Comparison of ENCODE assay signal across 28 mouse cellular contexts in genomic region chr2:60658992-60659391, GRCm38 (mm10).
DNase-seq lines count a peak whose midpoint lies in the region; ATAC-seq and TF ChIP-seq lines count a peak whose summit lies in the region.
"Had no signal": no experiment of that assay in that cellular context is flagged by ENCODE, and none has a peak within 500 bp of the region (broad histone marks: within the 10 kb centered on the region; RNA-seq: fewer than 3 reads in every experiment).

No protein-coding gene starts in this region.

- no peaks in the 10 kb centered on the region for H3K27me3 ChIP-seq in kidney, postnatal 0 days (ENCODE audit: insufficient read depth, low read length)
- H3K27me3 ChIP-seq in lung, embryonic 14.5 days (ENCODE audit: insufficient read depth, low read length) = no peaks in the 10 kb centered on the region
- no peaks in the 10 kb centered on the region for H3K27me3 ChIP-seq in hindbrain, embryonic 13.5 days
- H3K27me3 ChIP-seq: embryonic facial prominence, embryonic 13.5 days; heart, embryonic 15.5 days; limb, embryonic 13.5 days; liver, embryonic 13.5 days; midbrain, embryonic 13.5 days had no signal

- H3K36me3 ChIP-seq in kidney, postnatal 0 days (ENCODE audit: insufficient read depth, low read length) = no peaks in the 10 kb centered on the region
- no peaks in the 10 kb centered on the region for H3K36me3 ChIP-seq in lung, embryonic 14.5 days (ENCODE audit: insufficient read depth)
- H3K36me3 ChIP-seq in hindbrain, embryonic 13.5 days = no peaks in the 10 kb centered on the region
- H3K36me3 ChIP-seq: embryonic facial prominence, embryonic 13.5 days; heart, embryonic 15.5 days; limb, embryonic 13.5 days; liver, embryonic 13.5 days; midbrain, embryonic 13.5 days had no signal

- intact Hi-C loops in gastrocnemius, adult 2 months (cut with DNase I) = no loop called here
- intact Hi-C loops in gastrocnemius, postnatal 36 days (cut with DNase I) = no loop called here

- H3K9ac ChIP-seq in kidney, postnatal 0 days (ENCODE audit: low read depth, low read length) = no peak overlapping the region
- H3K9ac ChIP-seq in lung, embryonic 14.5 days = no peak overlapping the region
- no peak overlapping the region for H3K9ac ChIP-seq in hindbrain, embryonic 13.5 days
- H3K9ac ChIP-seq: embryonic facial prominence, embryonic 13.5 days; heart, embryonic 15.5 days; hindbrain, embryonic 14.5 days; limb, embryonic 13.5 days; liver, embryonic 13.5 days; midbrain, embryonic 13.5 days had no signal

- no peak overlapping the region for H3K4me3 ChIP-seq in gastrocnemius, adult 2 months
- H3K4me3 ChIP-seq in kidney, postnatal 0 days (replicated peaks; ENCODE audit: low read depth, low read length) = no peak overlapping the region
- no peak overlapping the region for H3K4me3 ChIP-seq in lung, embryonic 14.5 days (ENCODE audit: low read depth, low read length)
- no peak overlapping the region for H3K4me3 ChIP-seq in hindbrain, embryonic 13.5 days
- H3K4me3 ChIP-seq: embryonic facial prominence, embryonic 13.5 days; heart, adult 2 months; heart, embryonic 15.5 days; layer of hippocampus, adult 2 months; left cerebral cortex, adult 2 months; limb, embryonic 13.5 days; liver, embryonic 13.5 days; midbrain, embryonic 13.5 days had no signal

- H3K4me2 ChIP-seq in kidney, postnatal 0 days (ENCODE audit: low read length) = no peak overlapping the region
- H3K4me2 ChIP-seq in lung, embryonic 14.5 days = no peak overlapping the region
- no peak overlapping the region for H3K4me2 ChIP-seq in hindbrain, embryonic 13.5 days
- H3K4me2 ChIP-seq: embryonic facial prominence, embryonic 13.5 days; heart, embryonic 15.5 days; hindbrain, embryonic 14.5 days; limb, embryonic 13.5 days; liver, embryonic 13.5 days; midbrain, embryonic 13.5 days had no signal

- H3K4me1 ChIP-seq in kidney, postnatal 0 days (replicated peaks; ENCODE audit: insufficient read depth, low read length) = no peaks in the 10 kb centered on the region
- H3K4me1 ChIP-seq in lung, embryonic 14.5 days (ENCODE audit: insufficient read depth) = peaks cover 5% of the 10 kb centered on the region; the same call in 1 of the 2 replicates
- H3K4me1 ChIP-seq in hindbrain, embryonic 13.5 days (replicated peaks) = no peaks in the 10 kb centered on the region
- H3K4me1 ChIP-seq: embryonic facial prominence, embryonic 13.5 days; heart, embryonic 15.5 days; limb, embryonic 13.5 days; liver, embryonic 13.5 days; midbrain, embryonic 13.5 days had no signal

- WGBS in kidney, postnatal 0 days = 61% methylated on average over 3 of the region's 3 CpGs
- WGBS in lung, embryonic 14.5 days = 46% methylated on average over 3 of the region's 3 CpGs
- 82% methylated on average over 3 of the region's 3 CpGs for WGBS in hindbrain, embryonic 13.5 days

- no peak for TF ChIP-seq CTCF in gastrocnemius, adult 2 months (IDR thresholded peaks at IDR 0.05)
- no peak for TF ChIP-seq CTCF in kidney, postnatal 0 days (IDR thresholded peaks at IDR 0.05; ENCODE audit: low read depth)
- TF ChIP-seq CTCF in lung, embryonic 14.5 days (IDR thresholded peaks at IDR 0.05; ENCODE audit: low read depth) = no peak

- peak overlapping the region; percentile 31 for H3K27ac ChIP-seq in gastrocnemius, adult 2 months
- no peak overlapping the region for H3K27ac ChIP-seq in kidney, postnatal 0 days
- H3K27ac ChIP-seq in lung, embryonic 14.5 days (ENCODE audit: low read depth) = no peak overlapping the region
- no peak overlapping the region for H3K27ac ChIP-seq in hindbrain, embryonic 13.5 days
- H3K27ac ChIP-seq: embryonic facial prominence, embryonic 13.5 days; heart, adult 2 months; heart, embryonic 15.5 days; hindbrain, embryonic 14.5 days; layer of hippocampus, adult 2 months; left cerebral cortex, adult 2 months; limb, embryonic 13.5 days; liver, embryonic 13.5 days; macrophage; midbrain, embryonic 13.5 days had no signal

- no peak for ATAC-seq in kidney, postnatal 0 days (replicated peaks; ENCODE audit: low FRiP score, low read depth)
- no peak for ATAC-seq in lung, embryonic 14.5 days (ENCODE audit: insufficient read depth)
- no peak for ATAC-seq in hindbrain, embryonic 13.5 days (ENCODE audit: low FRiP score)
- ATAC-seq: forebrain, embryonic 16.5 days; midbrain, embryonic 13.5 days had no signal

- H3K9me3 ChIP-seq in kidney, postnatal 0 days (replicated peaks; ENCODE audit: low read length) = no peaks in the 10 kb centered on the region
- H3K9me3 ChIP-seq in lung, embryonic 14.5 days (ENCODE audit: low read depth, low read length) = no peaks in the 10 kb centered on the region
- no peaks in the 10 kb centered on the region for H3K9me3 ChIP-seq in hindbrain, embryonic 13.5 days
- H3K9me3 ChIP-seq: embryonic facial prominence, embryonic 13.5 days; heart, embryonic 15.5 days; limb, embryonic 13.5 days; liver, embryonic 13.5 days; midbrain, embryonic 13.5 days had no signal

- DNase-seq in gastrocnemius, adult 2 months = peak; percentile 41
- DNase-seq in gastrocnemius, postnatal 36 days = no peak
- DNase-seq in kidney, postnatal 0 days (ENCODE audit: low spot score) = peak; percentile 54
- DNase-seq in kidney, adult 9 months = no peak
- DNase-seq in lung, embryonic 14.5 days = peak; percentile 62
- DNase-seq in lung, postnatal 4 days = no peak
- DNase-seq in NIH3T3 (ENCODE audit: low read depth) = peak; percentile 20
- DNase-seq: adrenal gland, postnatal 25 days; cerebellum, adult 11-12 months; cerebellum, adult 9-11 months; embryo, embryonic 11 days; gastrocnemius, postnatal 14 days; heart, adult 2 months; heart, postnatal 36 days; kidney, adult 8-10 months; kidney, postnatal 25 days; liver, embryonic 13.5 days; thymus, postnatal 4 days had no signal

Comparison
In these comparisons a context has a peak if more than half of its experiments do, and no peak if none do; other contexts are left out.
1. DNase-seq: peak in gastrocnemius, adult 2 months (single experiment), kidney, postnatal 0 days (single experiment), lung, embryonic 14.5 days (single experiment) and NIH3T3 (single experiment); none in gastrocnemius, postnatal 36 days (0 of 2), kidney, adult 9 months (single experiment) and lung, postnatal 4 days (0 of 2).